Mouse (Mus musculus) 3T3-L1 (cell line): Measurements from ENCODE around the gene Trpd52l3.
"Not testable (repeated sequence)": the region's sequence is repeated elsewhere in the genome, so short reads cannot be mapped to it uniquely, and the experiment has no call there.

Experiments
- DNase-seq: peaks from one replicate; pipeline ENCODE4 v3.0.0-alpha.2; 2015; ENCODE audit warnings: low read depth, low spot score

Trpd52l3 gene

GRCm38 (mm10) chr19:30003621-30004020 is at the start of gene Trpd52l3:
Gene Trpd52l3, plus strand, starts transcription at chr19:30003790.
- DNase-seq: no peak

GRCm38 (mm10) chr19:29953833-29954232 is 49.8 kb upstream of the Trpd52l3 start:
- no peak for DNase-seq

GRCm38 (mm10) chr19:29955454-29955853 is 48.1 kb upstream of the Trpd52l3 start:
- no peak for DNase-seq

GRCm38 (mm10) chr19:29960906-29961305 is 42.7 kb upstream of the Trpd52l3 start:
- DNase-seq: no peak

- DNase-seq: no peak
These were observed 41.7 kb upstream of the Trpd52l3 start for GRCm38 (mm10) chr19:29961842-29962241.

- DNase-seq: no peak
These were observed 39.9 kb upstream of the Trpd52l3 start for GRCm38 (mm10) chr19:29963598-29964092.

- DNase-seq: no peak
These were observed 35.6 kb upstream of the Trpd52l3 start for GRCm38 (mm10) chr19:29967960-29968359.

GRCm38 (mm10) chr19:29973396-29973795 is 30.2 kb upstream of the Trpd52l3 start:
- DNase-seq: no peak

- peak; percentile 80 for DNase-seq
These were observed 24.7 kb upstream of the Trpd52l3 start for GRCm38 (mm10) chr19:29978847-29979246.

GRCm38 (mm10) chr19:29979452-29980089 is 24.0 kb upstream of the Trpd52l3 start:
- no peak for DNase-seq

- DNase-seq: peak; percentile 38
These were observed 19.2 kb upstream of the Trpd52l3 start for GRCm38 (mm10) chr19:29984208-29985005.

GRCm38 (mm10) chr19:29986464-29987091 is 17.0 kb upstream of the Trpd52l3 start:
- no peak for DNase-seq

- DNase-seq: no peak
These were observed 2.9 kb upstream of the Trpd52l3 start for GRCm38 (mm10) chr19:30000406-30001365.

GRCm38 (mm10) chr19:30001550-30001949 is 2.0 kb upstream of the Trpd52l3 start:
- no peak for DNase-seq

- no peak for DNase-seq
These were observed 2.8 kb downstream of the Trpd52l3 start for GRCm38 (mm10) chr19:30006371-30006770.

GRCm38 (mm10) chr19:30010520-30011296 is 7.1 kb downstream of the Trpd52l3 start:
- no peak for DNase-seq

- no peak for DNase-seq
These were observed 10.7 kb downstream of the Trpd52l3 start for GRCm38 (mm10) chr19:30014331-30014730.

GRCm38 (mm10) chr19:30016156-30016555 is 12.6 kb downstream of the Trpd52l3 start:
- no peak for DNase-seq

GRCm38 (mm10) chr19:30023419-30023818 is 19.8 kb downstream of the Trpd52l3 start:
- DNase-seq: not testable (repeated sequence)

- DNase-seq: no peak
These were observed 25.6 kb downstream of the Trpd52l3 start for GRCm38 (mm10) chr19:30029002-30029710.
